Mouse (Mus musculus) lung, postnatal 0 days (tissue): ENCODE measurements around the gene Man2a1. TPM values are rescaled to one million over a fixed set of nuclear protein-coding genes. Genes with fewer than 3 reads are reported as not detected.
A peak's percentile ranks its signal among the peaks of the same experiment; 100 is the strongest.

ENCODE experiments used
- ATAC-seq: fragments of 200-750 bp; cut with Nextera tagmentation; 2 replicates; pipeline ENCODE4 v1.8.0; 2017; ENCODE audit warnings: moderate library complexity
- DNase-seq: peaks from one replicate; pipeline ENCODE4 v3.0.0-alpha.2; 2016; ENCODE audit warnings: low spot score
- H3K27ac ChIP-seq: fragments of 300-500 bp; sonication (generic); 2 replicates; pipeline ENCODE4 v1.5.1; 2014; ENCODE audit warnings: antibody characterized with exemption, mild to moderate bottlenecking, low read length, mixed read lengths
- H3K27me3 ChIP-seq: fragments of 300-500 bp; sonication (generic); replicated peaks from 2 replicates; pipeline ENCODE4 v1.6.1; 2014; ENCODE audit warnings: low read length, mixed read lengths; ENCODE audit not compliant: insufficient read depth
- H3K36me3 ChIP-seq: fragments of 300-500 bp; sonication (generic); 2 replicates; pipeline ENCODE4 v1.6.1; 2014; ENCODE audit warnings: low read length, mixed read lengths; ENCODE audit not compliant: insufficient read depth
- H3K4me1 ChIP-seq: fragments of 300-500 bp; sonication (generic); 2 replicates; pipeline ENCODE4 v1.6.1; 2014; ENCODE audit warnings: antibody characterized with exemption, low read depth, low read length, mixed read lengths; ENCODE audit not compliant: insufficient read depth
- H3K4me2 ChIP-seq: fragments of 300-500 bp; sonication (generic); replicated peaks from 2 replicates; pipeline ENCODE4 v1.6.1; 2014; ENCODE audit warnings: low read depth, mild to moderate bottlenecking, low read length, moderate library complexity, mixed read lengths
- H3K4me3 ChIP-seq: fragments of 300-500 bp; sonication (generic); 2 replicates; pipeline ENCODE4 v1.5.1; 2014; ENCODE audit warnings: low read depth, low read length
- H3K9ac ChIP-seq: fragments of 300-500 bp; sonication (generic); replicated peaks from 2 replicates; pipeline ENCODE4 v1.6.1; 2014; ENCODE audit warnings: low read depth, mild to moderate bottlenecking
- H3K9me3 ChIP-seq: fragments of 300-500 bp; sonication (generic); 2 replicates; pipeline ENCODE4 v1.6.1; 2016; ENCODE audit warnings: low read length, mixed read lengths
- CTCF ChIP-seq: IDR thresholded peaks from 2 replicates; pipeline ENCODE4 v1.5.1; 2016; ENCODE audit warnings: antibody characterized with exemption, mild to moderate bottlenecking
- EP300 ChIP-seq: IDR thresholded peaks from 2 replicates; pipeline ENCODE4 v1.6.1; 2016; ENCODE audit warnings: antibody characterized with exemption, mild to moderate bottlenecking, control low read depth
- WGBS: fragments of 180-500 bp; shearing (Covaris S2); extraction: QIAGEN DNeasy Blood & Tissue Kit; methylation state at CpG from one replicate; pipeline ENCODE4 v1.1.7; 2014; 5-methylcytosine and 5-hydroxymethylcytosine counted together
- polyA plus RNA-seq: library from polyadenylated mRNA; unstranded; fragments of >200 nt; fragmentation: Nextera tagmentation; extraction: Ambion mirVana; gene quantifications from 2 replicates; pipeline ENCODE4 v1.2.1, GENCODE M21; 2015

Gene Man2a1
- polyA plus RNA-seq, 1 experiment from 2014 or later = 9.7 TPM

- H3K36me3 ChIP-seq = no peaks in the 10 kb centered on the region
- 34% methylated on average over 6 of the region's 6 CpGs for WGBS
- H3K27ac ChIP-seq = peak overlapping the region; percentile 64
- ATAC-seq (peak; percentile 40), DNase-seq (peak; percentile 72)
- H3K4me3 ChIP-seq = no peak overlapping the region
- no peaks in the 10 kb centered on the region for H3K27me3 ChIP-seq
- no peaks in the 10 kb centered on the region for H3K9me3 ChIP-seq
- H3K9ac ChIP-seq = no peak overlapping the region
- peaks cover 16% of the 10 kb centered on the region; the same call in 1 of the 2 replicates for H3K4me1 ChIP-seq
- TF ChIP-seq EP300 (peak; percentile 91), CTCF (peak; percentile 58)
- no peak overlapping the region for H3K4me2 ChIP-seq
Observed at GRCm38 (mm10) chr17:64608923-64609598, 8.5 kb downstream of the Man2a1 start.

GRCm38 (mm10) chr17:64609741-64610140 is 9.2 kb downstream of the Man2a1 start:
- Histone ChIP-seq H3K9ac (no peak overlapping the region), H3K9me3 (no peaks in the 10 kb centered on the region), H3K27ac (peak overlapping the region; percentile 0), H3K4me3 (no peak overlapping the region), H3K4me1 (peaks cover 13% of the 10 kb centered on the region; the same call in 1 of the 2 replicates), H3K27me3 (no peaks in the 10 kb centered on the region), H3K36me3 (no peaks in the 10 kb centered on the region), H3K4me2 (no peak overlapping the region)
- ATAC-seq (peak; percentile 34), DNase-seq (peak; percentile 68)
- WGBS = 33% methylated on average over 3 of the region's 3 CpGs
- no peak for TF ChIP-seq CTCF
- TF ChIP-seq EP300 = 0 out of 2 replicates have a peak, but pooled peaks have one; percentile 8

GRCm38 (mm10) chr17:64611426-64611825 is 10.9 kb downstream of the Man2a1 start:
- Histone ChIP-seq H3K27me3 (no peaks in the 10 kb centered on the region), H3K4me2 (no peak overlapping the region), H3K9me3 (no peaks in the 10 kb centered on the region), H3K4me3 (no peak overlapping the region), H3K36me3 (no peaks in the 10 kb centered on the region), H3K9ac (no peak overlapping the region), H3K27ac (no peak overlapping the region), H3K4me1 (peaks cover 8% of the 10 kb centered on the region; the same call in 1 of the 2 replicates)
- DNase-seq (peak; percentile 67), ATAC-seq (no peak)
- 59% methylated on average over 5 of the region's 5 CpGs for WGBS
- no peak for TF ChIP-seq CTCF
- no peak for TF ChIP-seq EP300

DNA sequence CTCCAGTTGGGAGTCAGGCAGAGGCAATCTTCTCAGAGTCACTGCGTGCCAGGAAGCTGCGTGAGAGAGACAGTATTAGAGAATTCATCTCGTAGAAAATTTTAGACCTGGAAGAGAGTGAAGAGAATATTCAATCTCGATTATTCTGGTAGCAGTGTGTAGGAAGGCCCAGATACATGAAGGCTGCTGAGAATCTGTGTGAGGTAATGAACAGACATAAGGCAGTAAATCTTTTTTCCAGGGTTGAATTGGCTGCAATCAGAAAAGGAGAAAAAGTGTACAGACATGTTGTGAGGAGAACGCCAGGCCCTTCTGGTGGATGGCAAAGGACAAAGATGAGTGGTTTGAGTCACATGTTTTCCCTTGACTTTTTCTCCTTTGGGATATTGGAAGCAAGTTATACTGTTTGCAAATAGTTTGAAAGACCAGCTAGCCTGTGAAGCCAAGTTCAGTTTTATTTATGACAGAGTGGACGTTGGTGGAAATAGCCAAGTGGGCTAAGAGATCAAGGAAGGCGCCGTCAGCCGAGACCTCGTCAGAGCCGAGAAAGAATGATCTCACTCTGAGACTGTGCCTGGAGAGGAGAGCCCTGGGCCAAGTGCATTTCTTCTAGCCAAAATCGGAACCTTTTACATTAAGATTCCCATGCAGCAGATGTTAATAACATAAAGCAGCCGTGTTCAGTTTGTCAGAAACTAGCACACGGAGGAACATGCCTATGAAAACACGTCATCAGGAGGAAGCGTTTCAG is 11.8 kb downstream of the Man2a1 start:
- Histone ChIP-seq H3K9me3 (no peaks in the 10 kb centered on the region), H3K4me3 (no peak overlapping the region), H3K4me1 (peaks cover 8% of the 10 kb centered on the region; the same call in 1 of the 2 replicates), H3K27me3 (no peaks in the 10 kb centered on the region), H3K4me2 (no peak overlapping the region), H3K9ac (no peak overlapping the region), H3K27ac (0 out of 2 replicates have a peak overlapping the region, but pooled peaks have one; percentile 32), H3K36me3 (no peaks in the 10 kb centered on the region)
- WGBS = 68% methylated on average over 16 of the region's 16 CpGs
- DNase-seq = peak; percentile 76
- ATAC-seq = peak; percentile 69
- no peak for TF ChIP-seq CTCF
- no peak for TF ChIP-seq EP300

DNA sequence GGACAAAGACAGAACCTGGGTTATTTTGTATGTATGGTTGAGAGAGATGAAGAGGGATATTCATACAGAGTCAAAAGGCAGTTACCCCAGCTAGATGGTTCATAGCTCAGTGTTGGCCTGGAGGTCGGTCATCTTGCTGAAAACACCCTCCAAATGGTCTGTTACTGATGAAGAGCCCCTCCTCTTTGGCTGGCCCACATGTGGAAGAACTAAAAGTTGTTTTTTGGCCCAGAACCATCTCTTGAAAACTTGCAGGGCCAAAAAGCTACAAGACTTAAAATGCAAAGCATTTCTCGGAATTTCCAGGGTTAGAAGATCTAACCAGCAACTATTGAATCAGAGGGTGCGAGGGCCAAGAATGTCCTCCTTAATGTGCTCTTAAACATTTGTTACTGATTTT is 12.4 kb downstream of the Man2a1 start:
- no peak overlapping the region for H3K4me3 ChIP-seq
- H3K4me1 ChIP-seq = peaks cover 8% of the 10 kb centered on the region; the same call in 1 of the 2 replicates
- 0 out of 2 replicates have a peak overlapping the region, but pooled peaks have one; percentile 4 for H3K27ac ChIP-seq
- TF ChIP-seq EP300 (peak; percentile 16; the same call in 1 of the 2 replicates), CTCF (no peak)
- no peak overlapping the region for H3K4me2 ChIP-seq
- WGBS = 68% methylated on average over 3 of the region's 3 CpGs
- ATAC-seq = peak; percentile 51
- H3K9me3 ChIP-seq = no peaks in the 10 kb centered on the region
- peak; percentile 80 for DNase-seq
- H3K36me3 ChIP-seq = no peaks in the 10 kb centered on the region
- no peaks in the 10 kb centered on the region for H3K27me3 ChIP-seq
- H3K9ac ChIP-seq = no peak overlapping the region

- Histone ChIP-seq H3K27me3 (no peaks in the 10 kb centered on the region), H3K9ac (no peak overlapping the region), H3K4me1 (peaks cover 8% of the 10 kb centered on the region; the same call in 1 of the 2 replicates), H3K27ac (0 out of 2 replicates have a peak overlapping the region, but pooled peaks have one; percentile 4), H3K9me3 (no peaks in the 10 kb centered on the region), H3K4me2 (no peak overlapping the region), H3K4me3 (no peak overlapping the region), H3K36me3 (no peaks in the 10 kb centered on the region)
- no peak for TF ChIP-seq EP300
- no peak for TF ChIP-seq CTCF
- ATAC-seq = no peak
- peak; percentile 31 for DNase-seq
- WGBS = 48% methylated on average over 3 of the region's 3 CpGs
Observed at GRCm38 (mm10) chr17:64613351-64613750, 12.8 kb downstream of the Man2a1 start.
